Mouse (Mus musculus): ENCODE results near the gene Prm3. TPM values are rescaled to one million over a fixed set of nuclear protein-coding genes. Genes with fewer than 3 reads are reported as not detected.

Prm3 gene
- total RNA-seq, 1 experiment from 2014 or later = not detected

GRCm38 (mm10) chr16:10741082-10741481 lies 49.6 kb downstream of the Prm3 start:
- no peak for ATAC-seq (replicated peaks; ENCODE audit: insufficient number of reproducible peaks, low FRiP score, low TSS enrichment, poor library complexity, severe bottlenecking)

Other genes starting within 250 kb of the Prm3 start
- 4.7 to 11.4 TPM (median 10.3 TPM) in 3 replicates for gene Dexi, start 247.9 kb downstream of the Prm3 start, total RNA-seq (2017)
- 14.0 to 27.1 TPM (median 19.1 TPM) in 3 replicates for gene Clec16a, start 245.6 kb downstream of the Prm3 start, total RNA-seq (2017)
- 1.4 to 6.3 TPM (median 1.5 TPM) in 3 replicates for gene Socs1, start 5.4 kb downstream of the Prm3 start, total RNA-seq (2017)
- gene Tnp2, start 2.3 kb downstream of the Prm3 start, total RNA-seq (2017) = 6.7 TPM in 1 of 3 replicates, not detected in the others
- 6.1 to 11.8 TPM in 2 of 3 replicates, not detected in the other for gene Prm2, start 5.2 kb upstream of the Prm3 start, total RNA-seq (2017)
- 1.5 to 7.7 TPM in 2 of 3 replicates, not detected in the other for gene Prm1, start 14.9 kb upstream of the Prm3 start, total RNA-seq (2017)
- gene Gm11172, start 22.0 kb upstream of the Prm3 start, total RNA-seq (2017) = not detected in 3 replicates
- 0.58 TPM in 1 of 3 replicates, not detected in the others for gene Rmi2, start 44.1 kb upstream of the Prm3 start, total RNA-seq (2017)

Measured in monocyte, adult 5-6 weeks (primary cell).